Mouse (Mus musculus) heart, postnatal 0 days (tissue): ENCODE data around the gene Olfr736.

Experiments used
- CTCF ChIP-seq: IDR thresholded peaks from 2 replicates; pipeline ENCODE4 v1.5.1; 2016; ENCODE audit warnings: antibody characterized with exemption, control low read depth, low read depth
- EP300 ChIP-seq: IDR thresholded peaks from 2 replicates; pipeline ENCODE4 v1.6.1; 2016; ENCODE audit warnings: antibody characterized with exemption, low read depth

DNA sequence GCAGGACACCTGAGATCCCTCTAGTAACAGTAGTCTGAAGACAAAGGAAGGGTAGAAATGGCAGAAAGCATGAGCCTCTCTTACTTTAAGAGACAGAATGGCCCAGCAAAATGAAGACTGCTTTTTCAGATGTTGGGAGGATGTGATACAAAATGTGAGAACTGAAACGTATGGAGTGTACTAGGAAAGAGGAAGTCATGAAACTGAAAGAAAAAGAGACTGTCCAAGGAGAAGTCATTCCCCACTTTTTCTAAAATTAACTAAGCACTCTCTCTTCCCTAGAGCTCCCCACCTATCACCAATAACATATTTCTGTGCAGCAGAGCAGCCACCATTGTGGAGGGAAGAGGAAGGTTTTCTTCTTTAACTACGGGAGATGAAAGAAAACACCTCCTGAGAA, 23.4 kb upstream of the Olfr736 start, which contains the start of gene Tlr11:
- TF ChIP-seq CTCF (no peak), EP300 (no peak)
